36 mouse cellular contexts compared by ENCODE assay signal in genomic region chr5:135322197-135322596, GRCm38 (mm10). TPM values are rescaled to one million over a fixed set of nuclear protein-coding genes. Genes with fewer than 3 reads are reported as not detected.
"Had no signal": no experiment of that assay in that cellular context is flagged by ENCODE, and none has a peak within 500 bp of the region (broad histone marks: within the 10 kb centered on the region; RNA-seq: fewer than 3 reads in every experiment).

No protein-coding gene starts in this region.

- H3K4me3 ChIP-seq: embryonic facial prominence, embryonic 10.5 days; embryonic facial prominence, embryonic 12.5 days; embryonic facial prominence, embryonic 13.5 days; embryonic facial prominence, embryonic 15.5 days; erythroblast, embryonic 14.5 days; forebrain, embryonic 10.5 days; forebrain, embryonic 12.5 days; forebrain, embryonic 13.5 days; forebrain, embryonic 15.5 days; gastrocnemius, adult 2 months; heart, adult 2 months; heart, embryonic 10.5 days had no signal

- H3K9me3 ChIP-seq: embryonic facial prominence, embryonic 10.5 days; embryonic facial prominence, embryonic 12.5 days; embryonic facial prominence, embryonic 13.5 days; embryonic facial prominence, embryonic 15.5 days; forebrain, embryonic 10.5 days; forebrain, embryonic 12.5 days; forebrain, embryonic 13.5 days; forebrain, embryonic 15.5 days; heart, embryonic 10.5 days had no signal

- H3K4me2 ChIP-seq: embryonic facial prominence, embryonic 12.5 days; embryonic facial prominence, embryonic 13.5 days; embryonic facial prominence, embryonic 15.5 days; forebrain, embryonic 12.5 days; forebrain, embryonic 13.5 days; forebrain, embryonic 15.5 days; heart, embryonic 11.5 days had no signal

- H3K36me3 ChIP-seq: embryonic facial prominence, embryonic 10.5 days; embryonic facial prominence, embryonic 12.5 days; embryonic facial prominence, embryonic 13.5 days; embryonic facial prominence, embryonic 15.5 days; forebrain, embryonic 10.5 days; forebrain, embryonic 12.5 days; forebrain, embryonic 15.5 days; heart, embryonic 10.5 days had no signal

- H3K27me3 ChIP-seq: embryonic facial prominence, embryonic 12.5 days; embryonic facial prominence, embryonic 13.5 days; embryonic facial prominence, embryonic 15.5 days; forebrain, embryonic 12.5 days; forebrain, embryonic 13.5 days; forebrain, embryonic 15.5 days had no signal

- H3K4me1 ChIP-seq: embryonic facial prominence, embryonic 12.5 days; embryonic facial prominence, embryonic 13.5 days; embryonic facial prominence, embryonic 15.5 days; forebrain, embryonic 12.5 days; forebrain, embryonic 13.5 days; forebrain, embryonic 15.5 days had no signal

- H3K27ac ChIP-seq: embryonic facial prominence, embryonic 10.5 days; embryonic facial prominence, embryonic 12.5 days; embryonic facial prominence, embryonic 13.5 days; embryonic facial prominence, embryonic 15.5 days; forebrain, embryonic 10.5 days; forebrain, embryonic 12.5 days; forebrain, embryonic 13.5 days; forebrain, embryonic 15.5 days; gastrocnemius, adult 2 months; heart, adult 2 months; heart, embryonic 10.5 days had no signal

- DNase-seq: cerebellum, postnatal 14 days; cerebellum, postnatal 25 days; cerebellum, postnatal 36 days; embryo, embryonic 11 days; forebrain, postnatal 0 days; gastrocnemius, adult 2 months; gastrocnemius, postnatal 10 days; gastrocnemius, postnatal 14 days; gastrocnemius, postnatal 25 days; gastrocnemius, postnatal 36 days; heart, adult 18-20 months; heart, adult 2 months had no signal

- H3K9ac ChIP-seq: embryonic facial prominence, embryonic 12.5 days; embryonic facial prominence, embryonic 13.5 days; embryonic facial prominence, embryonic 15.5 days; forebrain, embryonic 12.5 days; forebrain, embryonic 13.5 days; forebrain, embryonic 15.5 days; forebrain, postnatal 0 days had no signal

RNA-seq across cellular contexts. Expression of gene Fkbp6, which starts 27.6 kb away (rescaled TPM):
- total RNA-seq: common myeloid progenitor, adult 5-6 weeks; forebrain, postnatal 0 days; gastrocnemius, adult 18-20 months; gastrocnemius, adult 2 months; gastrocnemius, adult 8-10 months; gastrocnemius, postnatal 10 days; gastrocnemius, postnatal 14 days; gastrocnemius, postnatal 25 days; gastrocnemius, postnatal 36 days had no signal
- polyA plus RNA-seq: embryonic facial prominence, embryonic 10.5 days; embryonic facial prominence, embryonic 11.5 days; embryonic facial prominence, embryonic 12.5 days; embryonic facial prominence, embryonic 13.5 days; embryonic facial prominence, embryonic 14.5 days; embryonic facial prominence, embryonic 15.5 days; erythroblast, embryonic 14.5 days; forebrain, embryonic 13.5 days; forebrain, embryonic 14.5 days; forebrain, embryonic 16.5 days; forebrain, postnatal 0 days; gonadal fat pad, adult 2 months; heart, adult 2 months had no signal

RNA-seq across cellular contexts. Expression of gene Trim50, which starts 30.9 kb away (rescaled TPM):
- total RNA-seq: common myeloid progenitor, adult 5-6 weeks; forebrain, postnatal 0 days; gastrocnemius, adult 18-20 months; gastrocnemius, adult 2 months; gastrocnemius, adult 8-10 months; gastrocnemius, postnatal 10 days; gastrocnemius, postnatal 14 days; gastrocnemius, postnatal 25 days; gastrocnemius, postnatal 36 days; gastrocnemius, postnatal 4 days; granulocyte monocyte progenitor cell, adult 5-6 weeks had no signal
- polyA plus RNA-seq: cortical plate, adult 2 months; embryonic facial prominence, embryonic 10.5 days; embryonic facial prominence, embryonic 11.5 days; embryonic facial prominence, embryonic 12.5 days; embryonic facial prominence, embryonic 14.5 days; embryonic facial prominence, embryonic 15.5 days; erythroblast, embryonic 14.5 days; forebrain, embryonic 10.5 days; forebrain, embryonic 11.5 days; forebrain, embryonic 12.5 days; forebrain, embryonic 13.5 days; forebrain, embryonic 14.5 days; forebrain, embryonic 15.5 days; forebrain, embryonic 16.5 days; forebrain, postnatal 0 days; frontal cortex, adult 2 months; gonadal fat pad, adult 2 months; heart, adult 2 months; heart, embryonic 10.5 days; heart, embryonic 11.5 days had no signal
